Comparison of ENCODE assay signal across 9 mouse cellular contexts in the genomic region with DNA sequence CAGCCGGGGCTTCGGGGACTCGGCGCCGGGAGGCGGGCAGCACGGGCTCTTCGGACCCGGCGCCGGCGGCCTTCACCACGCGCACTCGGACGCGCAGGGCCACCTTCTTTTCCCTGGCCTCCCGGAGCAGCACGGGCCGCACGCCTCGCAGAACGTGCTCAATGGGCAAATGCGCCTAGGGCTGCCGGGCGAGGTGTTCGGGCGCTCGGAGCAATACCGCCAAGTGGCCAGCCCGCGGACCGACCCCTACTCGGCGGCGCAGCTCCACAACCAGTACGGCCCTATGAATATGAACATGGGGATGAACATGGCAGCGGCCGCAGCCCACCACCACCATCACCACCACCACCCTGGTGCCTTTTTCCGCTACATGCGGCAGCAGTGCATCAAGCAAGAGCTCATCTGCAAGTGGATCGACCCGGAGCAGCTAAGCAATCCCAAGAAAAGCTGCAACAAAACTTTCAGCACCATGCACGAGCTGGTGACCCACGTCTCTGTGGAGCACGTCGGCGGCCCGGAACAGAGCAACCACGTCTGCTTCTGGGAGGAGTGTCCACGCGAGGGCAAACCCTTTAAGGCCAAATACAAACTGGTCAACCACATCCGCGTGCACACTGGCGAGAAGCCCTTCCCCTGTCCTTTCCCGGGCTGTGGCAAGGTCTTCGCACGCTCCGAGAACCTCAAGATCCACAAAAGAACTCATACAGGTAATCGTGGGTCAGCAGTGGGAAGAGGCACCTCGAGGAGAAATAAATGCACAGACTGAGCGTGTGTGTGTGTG. TPM values are rescaled to one million over a fixed set of nuclear protein-coding genes. Genes with fewer than 3 reads are reported as not detected.
DNase-seq lines count a peak whose midpoint lies in the region; ATAC-seq and TF ChIP-seq lines count a peak whose summit lies in the region.
"Had no signal": no experiment of that assay in that cellular context is flagged by ENCODE, and none has a peak within 500 bp of the region (broad histone marks: within the 10 kb centered on the region; RNA-seq: fewer than 3 reads in every experiment).

No protein-coding gene starts in this region.

- H3K27me3 ChIP-seq in forebrain, embryonic 12.5 days, result peaks cover 62% of the 10 kb centered on the region
- peaks cover 15% of the 10 kb centered on the region for H3K27me3 ChIP-seq in limb, embryonic 11.5 days (ENCODE audit: control insufficient read depth, insufficient read depth, low read length)

- H3K4me2 ChIP-seq in forebrain, embryonic 12.5 days, result peak overlapping the region; percentile 63
- H3K4me2 ChIP-seq in limb, embryonic 11.5 days (ENCODE audit: low read depth, severe bottlenecking), result peak overlapping the region; percentile 75

- H3K36me3 ChIP-seq in forebrain, embryonic 12.5 days (replicated peaks), result peaks cover 16% of the 10 kb centered on the region; the same call in 1 of the 2 replicates
- no peaks in the 10 kb centered on the region for H3K36me3 ChIP-seq in limb, embryonic 11.5 days (ENCODE audit: control insufficient read depth, insufficient read depth, low read length)

- no peak for TF ChIP-seq POLR2A in olfactory bulb, adult 2 months (IDR thresholded peaks at IDR 0.05; ENCODE audit: insufficient read depth, low read depth, low read length)

- under 1% methylated on average over 62 of the region's 62 CpGs for WGBS in forebrain, embryonic 12.5 days
- under 1% methylated on average over 62 of the region's 62 CpGs for WGBS in limb, embryonic 11.5 days
- WGBS in olfactory bulb, adult 2 months, result 1% methylated on average over 62 of the region's 62 CpGs

- no peak for TF ChIP-seq CTCF in olfactory bulb, adult 2 months (IDR thresholded peaks at IDR 0.05; ENCODE audit: insufficient read depth, low read depth, low read length)

- H3K9me3 ChIP-seq in forebrain, embryonic 12.5 days, result no peaks in the 10 kb centered on the region
- no peaks in the 10 kb centered on the region for H3K9me3 ChIP-seq in limb, embryonic 11.5 days (ENCODE audit: control insufficient read depth, low read length)

- peaks cover 52% of the 10 kb centered on the region for H3K4me1 ChIP-seq in forebrain, embryonic 12.5 days
- peaks cover 14% of the 10 kb centered on the region for H3K4me1 ChIP-seq in limb, embryonic 11.5 days (ENCODE audit: control insufficient read depth, insufficient read depth, low read length)
- peaks cover 9% of the 10 kb centered on the region for H3K4me1 ChIP-seq in olfactory bulb, adult 2 months (ENCODE audit: control insufficient read depth, insufficient read depth, low read length)

- no peak for ATAC-seq in forebrain, embryonic 12.5 days (ENCODE audit: low FRiP score)
- ATAC-seq in limb, embryonic 11.5 days (ENCODE audit: insufficient number of reproducible peaks, low FRiP score, low TSS enrichment, low read depth), result no peak
- ATAC-seq in monocyte, adult 5-6 weeks (replicated peaks; ENCODE audit: insufficient number of reproducible peaks, low FRiP score, low TSS enrichment, poor library complexity, severe bottlenecking), result no peak

- peak overlapping the region; percentile 99 for H3K9ac ChIP-seq in forebrain, embryonic 12.5 days
- H3K9ac ChIP-seq in limb, embryonic 11.5 days (ENCODE audit: low read length), result peak overlapping the region; percentile 97

- H3K27ac ChIP-seq in forebrain, embryonic 12.5 days, result peak overlapping the region; percentile 99
- peak overlapping the region; percentile 99 for H3K27ac ChIP-seq in limb, embryonic 11.5 days (replicated peaks; ENCODE audit: low read depth, low read length)
- peak overlapping the region; percentile 81 for H3K27ac ChIP-seq in olfactory bulb, adult 2 months (ENCODE audit: insufficient read depth, low read depth, low read length)

- peak overlapping the region; percentile 90 for H3K4me3 ChIP-seq in forebrain, embryonic 12.5 days (replicated peaks)
- peak overlapping the region; percentile 77 for H3K4me3 ChIP-seq in limb, embryonic 11.5 days (ENCODE audit: low read depth, low read length)
- peak overlapping the region; percentile 59 for H3K4me3 ChIP-seq in olfactory bulb, adult 2 months (ENCODE audit: insufficient read depth, low read depth, low read length)

- DNase-seq in kidney, adult 18-20 months, result peak; percentile 46
- DNase-seq in kidney, adult 11 months, result no peak
- DNase-seq in R1 (ENCODE audit: low read depth, low spot score), result peak; percentile 69
- DNase-seq in limb, embryonic 11.5 days (ENCODE audit: low spot score), result peak; percentile 74
- no peak for DNase-seq in urinary bladder, postnatal 10 days (ENCODE audit: low spot score)

RNA-seq across cellular contexts. Expression of gene Zic2, which starts 1.0 kb away (rescaled TPM):
- polyA plus RNA-seq in forebrain, embryonic 12.5 days (2016; fragmentation: Nextera tagmentation; extraction: Ambion mirVana), result 12.7 and 16.3 TPM in 2 replicates
- 5.1 and 5.6 TPM in 2 replicates for polyA plus RNA-seq in limb, embryonic 11.5 days (2014; fragmentation: Nextera tagmentation; extraction: Ambion mirVana)
- not detected in 2 replicates for polyA plus RNA-seq in olfactory bulb, adult 2 months (2012; ENCODE audit: insufficient read depth, insufficient read length, low replicate concordance, missing spikeins)
- total RNA-seq in monocyte, adult 5-6 weeks (2017), result not detected in 3 replicates

RNA-seq across cellular contexts. Expression of gene Zic5, which starts 10.8 kb away (rescaled TPM):
- 18.6 and 25.8 TPM in 2 replicates for polyA plus RNA-seq in forebrain, embryonic 12.5 days (2016; fragmentation: Nextera tagmentation; extraction: Ambion mirVana)
- 11.3 and 12.5 TPM in 2 replicates for polyA plus RNA-seq in limb, embryonic 11.5 days (2014; fragmentation: Nextera tagmentation; extraction: Ambion mirVana)
- polyA plus RNA-seq in olfactory bulb, adult 2 months (2012; ENCODE audit: insufficient read depth, insufficient read length, low replicate concordance, missing spikeins), result not detected in 2 replicates
- 0.38 TPM in 1 of 3 replicates, not detected in the others for total RNA-seq in monocyte, adult 5-6 weeks (2017)

RNA-seq across cellular contexts. Expression of gene Gm10837, which starts 14.2 kb away (rescaled TPM):
- 0.36 and 0.59 TPM in 2 replicates for polyA plus RNA-seq in forebrain, embryonic 12.5 days (2016; fragmentation: Nextera tagmentation; extraction: Ambion mirVana)
- polyA plus RNA-seq in limb, embryonic 11.5 days (2014; fragmentation: Nextera tagmentation; extraction: Ambion mirVana), result 0.16 and 0.19 TPM in 2 replicates
- polyA plus RNA-seq in olfactory bulb, adult 2 months (2012; ENCODE audit: insufficient read depth, insufficient read length, low replicate concordance, missing spikeins), result not detected in 2 replicates
- total RNA-seq in monocyte, adult 5-6 weeks (2017), result not detected in 3 replicates
- total RNA-seq: left cerebral cortex, postnatal 10 days had no signal

RNA-seq across cellular contexts. Expression of gene Gm5089, which starts 25.3 kb away (rescaled TPM):
- 1.6 and 2.1 TPM in 2 replicates for polyA plus RNA-seq in forebrain, embryonic 12.5 days (2016; fragmentation: Nextera tagmentation; extraction: Ambion mirVana)
- 0.24 and 0.33 TPM in 2 replicates for polyA plus RNA-seq in limb, embryonic 11.5 days (2014; fragmentation: Nextera tagmentation; extraction: Ambion mirVana)
- polyA plus RNA-seq in olfactory bulb, adult 2 months (2012; ENCODE audit: insufficient read depth, insufficient read length, low replicate concordance, missing spikeins), result not detected in 2 replicates
- total RNA-seq in monocyte, adult 5-6 weeks (2017), result not detected in 3 replicates

RNA-seq across cellular contexts. Expression of gene Pcca, which starts 57.9 kb away (rescaled TPM):
- polyA plus RNA-seq in forebrain, embryonic 12.5 days (2016; fragmentation: Nextera tagmentation; extraction: Ambion mirVana), result 34.7 and 38.6 TPM in 2 replicates
- 36.4 and 38.8 TPM in 2 replicates for polyA plus RNA-seq in limb, embryonic 11.5 days (2014; fragmentation: Nextera tagmentation; extraction: Ambion mirVana)
- not detected in 2 replicates for polyA plus RNA-seq in olfactory bulb, adult 2 months (2012; ENCODE audit: insufficient read depth, insufficient read length, low replicate concordance, missing spikeins)
- total RNA-seq in monocyte, adult 5-6 weeks (2017), result 17.2 to 34.0 TPM (median 25.9 TPM) in 3 replicates

Comparison
In these comparisons a context has a peak if more than half of its experiments do, and no peak if none do; other contexts are left out.
1. DNase-seq: peak in kidney, adult 18-20 months (single experiment), R1 (single experiment) and limb, embryonic 11.5 days (single experiment); none in kidney, adult 11 months (single experiment) and urinary bladder, postnatal 10 days (single experiment).
2. Peak in every context shown above with its lines, with median percentiles within 50 percentile points of each other: H3K27ac ChIP-seq and H3K4me3 ChIP-seq.